Mouse (Mus musculus) left cerebral cortex, adult 11 months (tissue): ENCODE measurements at regions not wholly inside any gene's neighbourhood (a gene's known extent, or its start where the extent isn't known, plus 50 kb on each side); places are given as distances from the start of the nearest gene placed in this dataset.

Experiments
- DNase-seq: peaks from one replicate; pipeline ENCODE4 v3.0.0; 2022; ENCODE audit warnings: low spot score

DNA sequence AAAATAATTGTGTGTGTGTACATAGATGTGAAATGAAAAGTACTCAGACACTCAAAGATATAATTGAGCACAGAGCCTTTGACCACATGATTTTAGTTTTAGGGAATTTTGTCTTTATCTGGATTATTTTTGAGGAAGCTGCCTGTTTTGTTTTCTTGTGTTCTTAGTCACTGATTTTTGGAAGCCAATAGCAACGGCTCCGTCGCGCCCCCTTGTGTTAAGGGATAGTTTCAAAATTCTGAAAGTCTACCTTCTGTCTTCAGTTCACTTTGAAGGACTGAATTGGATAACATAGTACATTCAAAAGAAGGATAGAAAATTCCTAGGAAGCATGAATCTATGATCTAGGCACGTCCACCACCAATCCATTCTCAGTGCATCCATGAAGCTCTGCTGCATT lies 185.8 kb upstream of the Sash1 start:
- no peak for DNase-seq

DNA sequence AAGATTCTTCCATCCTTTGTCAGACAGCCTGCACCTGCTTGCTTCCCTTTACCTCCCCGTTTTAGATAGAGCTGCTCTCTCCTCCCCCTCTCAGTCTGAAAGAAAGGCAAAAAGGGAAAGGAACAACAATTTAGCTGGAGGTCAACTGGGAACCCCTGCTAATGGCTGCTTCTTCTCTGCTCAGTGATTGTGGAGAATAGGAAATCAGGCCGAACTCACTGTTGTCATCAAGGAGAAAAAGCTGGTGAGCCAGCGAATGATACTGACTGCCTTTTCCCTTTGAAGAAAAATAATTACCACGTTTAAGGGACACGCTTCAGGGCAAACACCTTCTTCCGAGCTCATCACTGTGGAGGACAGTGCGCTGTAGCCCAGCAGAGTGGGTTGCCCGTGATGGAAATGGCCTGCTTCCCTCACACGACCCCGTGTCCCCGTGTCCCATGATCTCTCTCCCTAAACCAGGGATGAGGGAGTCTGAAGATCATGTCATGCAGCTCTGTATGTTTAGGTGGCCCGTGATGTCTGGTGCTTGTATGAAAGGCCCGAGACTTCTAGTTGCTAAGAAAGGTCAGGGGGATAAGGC lies 183.8 kb upstream of the Sash1 start:
- DNase-seq = no peak

DNA sequence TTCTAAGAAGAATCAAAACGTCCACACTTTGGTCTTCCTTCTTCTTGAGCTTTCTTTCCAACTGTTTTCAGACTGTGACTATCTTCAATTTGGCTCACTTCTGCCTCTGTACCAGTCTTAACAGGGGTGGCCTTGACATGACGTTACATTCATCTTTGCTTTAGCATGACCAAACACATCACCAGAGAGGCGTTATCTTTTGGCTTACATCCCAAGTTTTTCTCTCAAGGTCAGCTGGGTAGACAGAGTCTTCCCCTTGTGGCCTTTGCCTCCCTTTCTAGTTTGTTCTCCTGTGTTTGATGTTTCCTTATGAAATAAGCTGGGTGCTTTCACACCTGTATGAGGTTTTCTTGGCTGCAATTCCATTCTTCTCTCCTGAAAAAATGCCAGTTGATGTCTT lies 180.7 kb upstream of the Sash1 start:
- no peak for DNase-seq

DNA sequence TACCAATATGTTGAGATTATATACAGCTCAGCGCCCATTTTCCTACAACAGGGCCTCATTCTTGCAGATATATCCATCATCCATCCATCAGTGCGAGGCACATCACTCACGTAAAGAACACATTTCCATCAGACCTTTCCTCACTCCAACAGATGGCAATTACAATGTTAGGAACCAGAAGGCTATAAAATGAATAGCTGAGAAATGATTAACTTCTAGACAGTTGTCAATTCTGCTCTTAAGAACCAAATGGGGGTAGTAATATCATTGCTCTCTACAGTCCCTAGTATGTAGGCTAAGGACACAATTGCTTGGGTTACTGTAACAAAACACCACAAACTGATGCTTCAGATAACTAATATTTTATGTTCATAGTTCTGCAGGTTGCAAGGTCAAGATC lies 176.1 kb upstream of the Sash1 start:
- DNase-seq = no peak

DNA sequence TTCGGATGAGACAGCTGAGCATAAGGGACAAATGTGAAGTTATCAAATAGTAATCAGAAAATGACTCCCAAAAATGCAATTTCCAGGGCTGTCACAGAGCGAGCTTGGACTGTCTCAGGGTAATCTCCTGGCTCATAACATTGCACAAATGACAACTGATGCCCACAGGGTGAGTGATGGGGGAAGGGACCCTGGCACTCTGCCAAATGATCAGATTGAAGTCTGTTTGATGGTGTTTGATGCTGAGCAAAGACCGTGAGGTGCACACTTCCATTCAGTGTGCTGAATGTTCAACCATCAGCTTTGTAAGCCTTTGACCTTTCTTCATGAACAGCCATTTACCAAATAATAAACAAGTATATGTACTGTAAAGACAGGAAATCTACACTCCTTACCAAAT lies 169.4 kb upstream of the Sash1 start:
- no peak for DNase-seq

DNA sequence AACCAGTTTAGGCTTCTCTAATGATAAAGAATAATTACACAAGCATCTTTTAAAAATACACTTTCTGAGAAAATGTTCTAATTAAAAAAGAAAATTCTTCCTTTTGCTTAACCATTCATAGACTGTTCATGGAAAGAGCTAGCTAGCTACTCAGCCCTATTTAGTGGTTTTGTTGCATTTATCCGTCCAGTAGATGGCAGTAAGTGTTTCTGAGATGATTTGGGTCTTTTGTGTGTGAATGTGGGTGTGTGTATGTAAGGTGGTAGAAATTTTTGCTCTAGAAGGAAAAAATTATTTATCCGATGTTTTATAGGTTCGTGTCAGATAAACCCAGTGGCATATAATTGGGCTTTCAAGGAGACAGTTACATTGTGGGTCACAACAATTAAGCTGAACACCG lies 167.5 kb upstream of the Sash1 start:
- DNase-seq = peak; percentile 29

DNA sequence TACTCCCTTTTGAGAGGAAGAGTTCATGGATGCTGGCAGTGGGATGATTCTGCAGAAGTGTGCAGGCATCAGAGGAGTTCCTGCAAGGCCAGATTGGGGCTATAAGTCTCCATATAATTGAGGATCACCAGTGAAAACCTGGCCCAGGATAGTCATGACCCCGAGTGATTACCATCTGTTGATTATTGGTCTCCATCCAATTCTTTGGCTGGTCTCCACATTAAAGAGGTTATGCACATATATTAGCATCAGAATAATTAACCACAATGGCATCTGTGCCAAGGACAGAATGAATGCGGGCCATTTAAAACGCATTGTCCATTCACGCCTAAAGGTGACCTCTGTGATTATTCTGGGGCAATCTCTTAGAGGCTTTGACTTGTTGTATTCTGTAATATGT lies 161.5 kb upstream of the Sash1 start:
- no peak for DNase-seq

DNA sequence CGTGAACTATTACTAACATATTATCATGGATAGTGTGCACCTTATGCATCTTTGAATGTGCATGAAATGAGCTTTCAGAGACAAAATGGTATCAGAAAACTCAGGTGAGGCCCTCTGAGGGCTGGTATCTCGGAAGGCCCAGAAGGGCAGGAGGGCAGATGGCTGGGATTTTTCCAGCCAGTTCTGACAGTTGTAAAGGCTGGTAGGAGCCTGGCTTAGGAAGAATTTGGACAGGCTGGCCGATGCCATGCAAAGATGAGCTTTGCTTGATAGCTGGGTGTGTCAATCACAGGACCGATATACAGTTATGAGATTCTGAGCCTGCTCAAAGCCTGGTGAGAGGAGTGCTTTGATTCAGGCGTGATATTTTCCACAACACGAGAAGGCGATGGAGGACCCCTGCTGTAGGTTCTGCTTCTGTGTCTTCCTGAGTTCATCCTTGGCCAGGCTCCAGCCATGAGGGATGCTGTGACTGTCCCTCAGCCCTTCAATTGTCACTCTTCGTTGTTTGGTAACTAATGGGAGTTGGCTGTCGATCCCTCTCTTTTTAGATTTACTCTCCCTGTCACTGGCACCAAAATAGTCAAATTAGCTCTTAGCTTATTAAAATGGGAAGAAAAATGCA lies 159.0 kb upstream of the Sash1 start:
- DNase-seq = no peak

DNA sequence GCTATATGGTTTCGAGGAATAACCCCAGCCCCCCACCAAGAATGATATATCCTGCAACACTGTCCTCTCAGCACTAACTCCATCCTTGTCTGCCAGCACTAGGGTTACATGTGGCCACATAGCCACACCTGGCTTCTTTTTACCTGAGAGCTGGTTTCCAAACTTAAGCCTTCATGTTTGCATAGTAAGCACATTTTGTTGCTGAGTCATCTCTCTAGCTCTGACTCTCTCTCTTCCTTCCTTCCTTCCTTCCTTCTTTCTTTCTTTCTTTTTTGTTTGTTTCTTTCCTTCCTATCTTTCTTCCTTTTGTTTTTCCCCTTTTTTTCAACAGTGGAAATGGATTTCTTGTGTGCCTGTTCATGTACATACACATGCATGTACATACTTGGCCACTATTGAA lies 157.6 kb upstream of the Sash1 start:
- no peak for DNase-seq

DNA sequence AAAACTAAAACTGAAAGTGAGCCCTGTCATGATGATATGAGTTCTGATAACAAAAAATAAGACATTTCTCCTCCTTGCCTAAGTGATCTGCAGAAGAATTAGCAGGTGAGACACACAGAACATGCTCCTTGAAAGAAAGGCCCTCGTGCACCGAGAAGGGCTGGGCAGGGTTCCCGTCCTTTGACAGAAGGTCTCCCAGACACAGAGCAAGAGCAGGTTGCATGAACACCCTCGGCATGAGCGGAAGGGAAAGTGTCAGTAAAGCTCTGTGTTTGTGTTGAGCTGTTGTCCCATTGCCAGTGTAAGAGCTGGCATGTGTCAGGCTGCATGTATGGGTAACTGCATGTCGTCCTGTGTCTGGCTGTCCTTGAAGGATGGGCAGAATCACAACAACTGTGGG lies 144.6 kb upstream of the Sash1 start:
- DNase-seq = no peak

DNA sequence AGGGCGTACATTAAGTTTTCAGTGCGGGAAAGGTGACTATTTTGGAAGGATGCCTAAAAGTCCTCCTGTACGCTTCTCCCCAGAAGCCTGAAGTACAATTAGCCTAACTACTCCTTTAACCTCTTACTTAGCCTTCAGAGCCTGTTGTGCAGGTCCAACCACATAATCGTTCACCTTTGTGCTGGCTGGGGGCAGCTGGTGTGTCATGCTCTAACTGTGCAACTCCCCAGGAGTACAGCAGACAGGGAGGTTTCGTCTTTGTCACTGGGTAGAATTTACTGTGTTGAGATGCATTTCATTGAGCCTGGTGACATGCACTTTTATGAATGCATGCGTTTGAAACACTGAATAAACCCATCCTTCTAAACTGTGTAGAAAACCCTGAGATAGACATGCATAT lies 143.6 kb upstream of the Sash1 start:
- no peak for DNase-seq

DNA sequence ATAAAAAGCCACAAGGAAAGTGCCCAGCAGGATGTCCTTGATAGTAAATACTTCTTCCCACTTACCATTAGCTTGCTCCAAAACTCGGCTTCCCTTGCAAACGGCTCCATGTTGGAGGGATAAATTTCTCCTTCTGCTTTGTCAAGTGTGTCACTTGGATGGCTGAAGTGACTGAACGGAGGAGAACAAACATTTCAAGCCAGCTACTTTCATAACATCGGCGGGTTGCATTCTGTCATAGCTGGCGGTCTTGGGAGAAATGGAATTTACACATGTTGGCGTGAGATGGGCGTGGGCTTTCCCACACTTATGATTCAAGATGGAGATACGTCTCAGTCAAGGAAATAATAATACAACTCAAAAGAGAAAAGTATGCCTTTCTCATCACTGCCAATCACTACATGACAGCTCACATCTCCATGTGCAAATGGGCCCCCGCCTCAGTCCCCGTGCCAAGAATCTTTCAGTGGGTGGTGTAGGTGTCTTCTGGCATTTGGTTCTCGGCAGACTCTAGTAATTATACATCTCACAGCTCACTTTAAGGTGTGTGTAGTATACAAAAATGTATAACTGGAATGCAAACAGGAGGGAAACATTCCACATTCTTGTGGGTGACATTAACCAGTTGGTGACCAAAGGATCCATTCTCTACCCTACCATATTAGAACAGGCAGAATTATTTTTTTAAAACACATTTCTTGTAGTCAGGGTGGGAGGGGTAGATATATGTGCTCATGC lies 141.4 kb upstream of the Sash1 start:
- DNase-seq = peak; percentile 14

DNA sequence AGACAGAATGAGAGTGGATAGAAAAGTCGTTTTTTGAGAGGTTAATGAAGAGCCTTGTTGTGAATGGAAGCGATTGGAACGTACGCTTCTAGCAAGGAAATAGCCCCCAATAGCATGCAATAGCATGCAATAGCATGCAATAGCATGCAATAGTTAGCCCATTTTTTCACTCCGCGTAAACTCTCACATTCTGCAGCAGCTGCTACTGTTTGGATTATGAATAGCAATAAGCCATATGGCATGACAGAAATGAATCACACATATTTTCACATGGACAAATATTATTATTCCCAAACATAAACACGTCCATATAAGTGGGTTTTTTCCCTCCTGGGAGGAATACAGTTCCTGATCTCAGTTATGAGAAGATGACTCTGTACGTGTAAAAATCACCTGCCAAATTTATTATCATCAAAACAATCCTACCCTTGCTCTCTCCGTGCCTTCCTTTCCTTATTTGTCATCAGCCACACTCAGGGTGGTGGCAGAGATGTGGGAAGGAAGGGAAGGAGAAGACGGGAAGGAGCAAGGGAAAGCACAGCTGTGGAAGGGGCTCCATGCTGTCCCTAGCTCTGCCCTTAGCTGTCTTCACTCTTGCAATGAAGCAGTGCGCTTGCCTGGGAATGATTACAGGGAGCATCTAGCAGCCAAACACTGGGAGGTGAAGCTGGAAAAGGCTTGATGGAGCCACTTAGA lies 129.1 kb upstream of the Sash1 start:
- DNase-seq = no peak

DNA sequence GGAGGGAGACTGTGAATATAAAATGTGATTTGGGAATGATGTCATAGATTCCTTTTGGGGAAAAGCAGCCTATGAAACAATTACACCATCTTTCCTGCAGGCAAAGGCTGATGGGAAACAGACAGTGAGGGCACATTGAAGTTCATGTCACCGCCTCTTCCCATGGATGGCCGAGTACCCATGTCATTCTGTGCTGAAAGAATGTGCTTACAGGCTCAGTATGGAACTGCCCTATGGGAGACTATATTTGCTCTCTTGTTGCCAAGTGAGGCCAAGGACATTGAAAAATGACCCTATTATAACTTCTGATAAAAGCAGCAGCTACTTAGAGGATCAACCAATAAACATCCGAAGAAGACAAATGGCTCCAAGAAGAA lies 127.7 kb upstream of the Sash1 start:
- DNase-seq = no peak

DNA sequence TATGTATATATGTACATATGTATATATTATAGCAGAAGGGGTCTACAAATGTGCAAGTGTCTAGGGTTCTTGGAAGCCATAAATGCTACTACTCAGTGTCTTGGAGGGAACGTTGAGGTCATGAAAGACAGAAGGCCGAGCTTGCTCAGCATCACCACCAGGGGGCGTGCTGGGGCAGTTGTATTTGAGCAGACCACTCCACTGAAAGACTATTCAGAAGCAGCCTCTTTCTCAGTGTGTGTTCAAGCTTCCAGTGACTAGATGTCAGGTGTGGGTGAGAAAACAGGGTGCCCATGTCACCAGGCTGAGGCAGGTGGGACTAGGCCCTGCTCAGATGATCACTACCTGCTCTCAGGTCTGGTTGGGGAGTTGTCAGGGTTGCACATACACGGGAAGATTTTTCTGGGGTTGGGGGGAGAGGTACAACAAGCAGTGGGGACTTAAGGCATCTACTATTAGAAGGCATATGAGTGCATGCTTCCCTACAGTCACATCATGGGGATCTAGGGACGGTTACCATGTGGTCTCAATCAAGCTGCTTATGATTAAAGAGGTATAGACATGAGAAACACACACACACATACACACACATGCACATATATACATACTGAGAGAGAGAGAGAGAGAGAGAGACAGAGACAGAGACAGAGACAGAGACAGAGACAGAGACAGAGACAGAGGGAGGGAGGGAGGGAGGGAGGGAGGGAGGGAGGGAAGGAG lies 127.1 kb upstream of the Sash1 start:
- peak; percentile 56 for DNase-seq

DNA sequence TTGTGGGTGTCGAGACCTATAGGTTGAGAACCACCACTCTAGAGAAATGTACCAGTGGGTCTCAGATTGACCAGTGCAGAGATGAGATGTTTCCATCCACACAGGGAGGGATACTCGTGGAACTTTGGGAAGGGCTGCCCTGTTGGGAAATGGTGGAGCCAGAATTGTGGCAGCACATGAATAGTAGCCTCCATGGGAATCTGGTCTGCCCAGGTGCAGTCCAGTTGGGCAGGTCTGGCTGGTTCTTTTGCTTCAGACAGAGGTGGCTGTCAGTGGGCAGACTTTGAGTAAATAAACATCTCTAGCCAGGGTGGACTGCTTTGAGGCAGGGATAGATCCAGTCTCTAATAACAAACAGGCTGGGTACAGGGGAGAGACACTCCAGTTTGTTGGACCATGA lies 126.0 kb upstream of the Sash1 start:
- no peak for DNase-seq

DNA sequence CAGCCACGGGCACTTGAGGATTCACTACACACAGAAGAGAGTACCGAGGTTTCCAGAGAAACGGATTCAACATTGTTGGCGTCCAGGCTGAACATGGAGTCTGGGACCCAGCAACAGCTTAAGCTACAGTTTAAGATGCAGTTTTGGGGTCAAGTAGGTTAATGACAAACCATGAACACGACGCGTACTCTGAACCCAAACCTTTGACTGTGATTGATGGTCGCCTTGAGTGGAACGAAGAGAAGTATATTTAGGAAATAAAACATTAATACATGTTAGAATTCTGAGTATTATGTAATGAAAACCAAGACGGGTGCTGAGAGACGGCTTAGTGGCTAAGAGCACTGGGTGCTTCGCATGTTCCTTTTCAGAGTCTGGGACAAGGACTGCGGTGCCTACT lies 124.3 kb upstream of the Sash1 start:
- DNase-seq = no peak

DNA sequence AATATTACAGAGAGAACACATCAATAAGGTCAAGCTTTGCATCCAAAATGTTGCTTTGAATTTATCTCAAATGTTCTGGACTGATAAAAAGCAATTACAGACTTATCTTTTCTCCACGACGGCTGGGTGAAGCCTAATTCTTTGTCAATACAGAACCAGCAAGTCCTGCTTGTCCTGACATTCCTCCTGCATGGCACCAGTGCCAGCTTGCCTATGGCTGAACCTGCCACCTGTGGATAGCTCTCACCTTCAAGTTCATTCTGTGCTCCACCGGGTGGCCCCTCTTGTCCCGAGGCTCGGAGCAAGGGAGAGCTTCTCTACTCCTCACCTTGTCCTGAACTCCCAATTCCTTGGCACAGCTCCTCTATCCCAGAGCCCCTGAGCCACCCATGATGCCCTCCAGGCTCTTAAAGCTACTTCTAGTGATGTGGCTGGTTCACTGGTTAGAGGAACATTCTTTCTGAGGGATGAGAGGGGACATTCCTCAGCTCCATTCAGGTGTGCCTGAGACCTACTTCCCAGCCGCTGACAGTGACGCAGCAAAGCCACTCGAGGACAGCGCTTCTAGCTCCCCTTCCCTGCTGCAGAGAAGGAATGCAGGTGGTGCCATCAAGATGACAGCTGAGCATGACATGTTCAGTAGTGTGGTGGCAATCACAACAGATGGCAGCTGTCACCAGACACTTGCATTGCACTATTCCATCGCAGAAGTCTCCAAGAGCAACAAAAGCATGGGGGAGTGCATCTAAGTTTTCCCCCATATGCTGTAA lies 119.5 kb upstream of the Sash1 start:
- DNase-seq = no peak

DNA sequence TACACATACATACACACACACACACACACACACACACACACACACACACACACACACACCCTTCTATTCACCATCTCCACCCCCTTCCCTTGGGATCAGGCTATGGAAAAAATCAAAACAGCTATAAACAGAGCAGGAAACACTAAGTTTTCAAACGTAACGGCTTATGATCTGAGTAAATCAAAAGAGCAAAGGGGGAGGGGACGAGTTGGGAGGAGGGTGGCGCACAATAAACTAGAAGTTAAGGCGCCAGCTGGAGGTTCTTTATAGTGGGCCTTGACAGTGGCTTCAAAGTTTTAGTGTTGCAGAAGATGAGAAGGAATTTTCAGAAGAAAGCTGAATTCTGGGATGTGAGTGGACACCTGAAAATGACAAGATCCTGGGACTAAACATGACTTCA lies 116.4 kb upstream of the Sash1 start:
- no peak for DNase-seq

DNA sequence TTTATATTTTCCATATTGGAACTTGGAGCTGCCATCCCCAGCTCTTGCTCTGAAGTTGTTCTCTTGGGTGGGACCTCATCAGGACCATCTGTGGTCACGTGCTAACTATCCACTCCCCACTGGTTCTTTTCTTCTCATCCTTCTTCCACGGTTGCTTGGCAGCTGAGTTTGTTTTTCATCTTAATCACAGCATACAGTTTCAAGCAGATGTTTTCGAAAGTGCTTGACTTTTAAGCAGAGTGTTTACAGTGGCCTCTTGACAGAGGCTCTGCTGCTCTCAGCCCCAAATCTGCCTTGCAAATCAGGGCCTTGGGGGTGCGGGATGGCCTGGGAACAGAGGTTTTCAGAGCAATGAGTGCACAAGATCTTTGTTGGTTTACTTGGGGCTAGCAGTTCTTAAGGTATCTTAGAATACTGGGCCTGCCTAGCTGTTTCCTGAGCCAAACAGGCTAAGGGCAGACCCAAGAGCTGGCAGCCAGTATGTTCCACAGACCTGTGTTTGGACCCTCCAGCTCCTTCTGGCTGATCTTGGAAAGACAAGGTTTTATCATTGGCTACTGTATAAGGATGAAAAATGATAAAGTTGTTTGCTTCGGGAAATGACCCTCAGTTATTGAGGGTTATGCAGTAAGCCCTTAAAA lies 113.0 kb upstream of the Sash1 start:
- no peak for DNase-seq

DNA sequence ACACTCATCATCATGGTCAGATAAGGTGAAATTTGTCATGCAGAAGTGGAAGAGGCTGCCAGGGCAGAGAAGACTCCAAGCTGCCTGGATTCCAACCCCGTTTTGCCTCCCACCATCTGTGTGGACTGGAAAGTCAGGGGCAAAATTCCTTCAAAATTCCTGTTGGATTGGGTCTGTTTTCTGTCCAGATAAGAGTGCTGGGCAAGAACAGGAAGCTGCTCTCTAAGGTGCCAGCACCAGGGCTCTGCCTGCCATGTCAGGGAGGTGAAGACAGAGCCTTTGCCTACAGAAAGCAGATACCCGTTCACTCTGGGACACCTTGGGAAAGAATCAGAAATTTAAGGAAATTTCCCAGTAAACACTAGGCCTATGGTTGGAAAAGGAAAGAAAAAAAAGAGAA lies 112.5 kb upstream of the Sash1 start:
- no peak for DNase-seq
